ENCODE assay signal across 18 mouse cellular contexts in the genomic region with DNA sequence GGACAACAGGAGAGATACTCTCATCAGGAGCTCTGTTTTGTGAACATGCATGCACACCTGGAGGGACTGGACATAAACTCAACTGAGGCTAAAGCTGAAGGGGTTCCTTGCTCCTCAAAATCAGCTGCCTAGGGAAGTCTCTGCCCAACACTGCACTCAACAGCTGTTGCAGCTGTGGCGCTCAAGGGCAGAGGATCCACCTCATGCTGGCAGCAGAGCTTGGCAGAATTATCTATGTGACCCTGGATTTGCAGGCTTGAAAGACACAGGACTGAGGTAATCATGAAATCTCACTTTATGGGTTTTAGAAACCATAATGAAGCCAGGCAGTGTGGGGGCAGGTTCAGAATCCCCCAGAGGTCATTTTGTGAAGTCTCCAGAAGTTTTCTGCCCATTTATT.
"Had no signal": no experiment of that assay in that cellular context is flagged by ENCODE, and none has a peak within 500 bp of the region (broad histone marks: within the 10 kb centered on the region; RNA-seq: fewer than 3 reads in every experiment).

No protein-coding gene starts in this region.

- H3K4me1 ChIP-seq: lung, embryonic 15.5 days; megakaryocyte, embryonic 14.5 days; midbrain, embryonic 13.5 days; midbrain, embryonic 15.5 days; neural tube, embryonic 12.5 days had no signal

- ATAC-seq: liver, postnatal 0 days; lung, postnatal 0 days; midbrain, embryonic 13.5 days; midbrain, embryonic 15.5 days had no signal

- H3K4me2 ChIP-seq: lung, embryonic 15.5 days; midbrain, embryonic 11.5 days; midbrain, embryonic 13.5 days; midbrain, embryonic 15.5 days; neural tube, embryonic 12.5 days had no signal

- H3K9ac ChIP-seq: liver, postnatal 0 days; lung, embryonic 15.5 days; midbrain, embryonic 13.5 days; midbrain, embryonic 15.5 days; neural tube, embryonic 12.5 days had no signal

- H3K27me3 ChIP-seq: lung, embryonic 15.5 days; midbrain, embryonic 13.5 days; midbrain, embryonic 15.5 days; neural tube, embryonic 12.5 days had no signal

- H3K9me3 ChIP-seq: lung, embryonic 15.5 days; megakaryocyte, embryonic 14.5 days; midbrain, embryonic 13.5 days; midbrain, embryonic 15.5 days; neural tube, embryonic 12.5 days had no signal

- H3K36me3 ChIP-seq: lung, embryonic 15.5 days; midbrain, embryonic 13.5 days; midbrain, embryonic 15.5 days; neural tube, embryonic 12.5 days had no signal

- H3K27ac ChIP-seq: lung, embryonic 15.5 days; macrophage; midbrain, embryonic 13.5 days; midbrain, embryonic 15.5 days; neural tube, embryonic 12.5 days had no signal

- H3K4me3 ChIP-seq: lung, embryonic 15.5 days; megakaryocyte, embryonic 14.5 days; midbrain, embryonic 13.5 days; midbrain, embryonic 15.5 days; neural tube, embryonic 12.5 days had no signal

- DNase-seq: liver, postnatal 0 days; lung, adult 2 months; lung, postnatal 14 days; lung, postnatal 36 days; right cerebral cortex, postnatal 25 days; right cerebral cortex, postnatal 4 days; spleen, adult 18-20 months; thymus, adult 18-20 months; thymus, postnatal 25 days; thymus, postnatal 4 days had no signal
